In genomic region chr11:43755411-43755810, GRCm38 (mm10) we compare ENCODE assay signal across 18 mouse cellular contexts. TPM values are rescaled to one million over a fixed set of nuclear protein-coding genes. Genes with fewer than 3 reads are reported as not detected.
A peak's percentile ranks its signal among the peaks of the same experiment; 100 is the strongest.
DNase-seq lines count a peak whose midpoint lies in the region; ATAC-seq and TF ChIP-seq lines count a peak whose summit lies in the region.
"Had no signal": no experiment of that assay in that cellular context is flagged by ENCODE, and none has a peak within 500 bp of the region (broad histone marks: within the 10 kb centered on the region; RNA-seq: fewer than 3 reads in every experiment).

No protein-coding gene starts in this region.

- no peak overlapping the region for H3K4me2 ChIP-seq in hindbrain, embryonic 11.5 days (replicated peaks; ENCODE audit: low read depth, low read length)
- H3K4me2 ChIP-seq in heart, embryonic 11.5 days = no peak overlapping the region
- H3K4me2 ChIP-seq: embryonic facial prominence, embryonic 15.5 days; hindbrain, embryonic 15.5 days; limb, embryonic 15.5 days had no signal

- WGBS in hindbrain, embryonic 11.5 days = 74% methylated on average over 5 of the region's 5 CpGs
- WGBS in heart, embryonic 11.5 days (ENCODE audit: insufficient replicate concordance) = 61% methylated on average over 5 of the region's 5 CpGs

- H3K4me3 ChIP-seq in ES-E14 (ENCODE audit: insufficient read depth in 1 of 2, low read depth in 1 of 2, low read length in 2 of 2, poor library complexity in 1 of 2, severe bottlenecking in 1 of 2) = no peak overlapping the region
- no peak overlapping the region for H3K4me3 ChIP-seq in hindbrain, embryonic 11.5 days (ENCODE audit: low read depth, low read length)
- no peak overlapping the region for H3K4me3 ChIP-seq in heart, embryonic 11.5 days (ENCODE audit: low read depth, low read length)
- H3K4me3 ChIP-seq: embryonic facial prominence, embryonic 15.5 days; hindbrain, embryonic 15.5 days; limb, embryonic 15.5 days; midbrain, embryonic 10.5 days had no signal

- DNase-seq in embryo, embryonic 10.5 days (ENCODE audit: low spot score) = peak; percentile 15
- DNase-seq in embryo, embryonic 9.5 days (ENCODE audit: extremely low spot score) = no peak
- peak; percentile 87 for DNase-seq in 416B (ENCODE audit: low read depth)
- DNase-seq in ES-E14 (ENCODE audit: low read depth, low spot score) = peak; percentile 60
- DNase-seq in hindbrain, embryonic 11.5 days (ENCODE audit: low spot score) = no peak
- DNase-seq in neural tube, embryonic 10.5 days (ENCODE audit: extremely low spot score, low spot score) = no peak
- DNase-seq: cerebellum, adult 9-10 months; gastrocnemius, postnatal 14 days; kidney, adult 11 months; kidney, postnatal 36 days; liver, postnatal 0 days; right cerebral cortex, postnatal 4 days had no signal

- no peak overlapping the region for H3K27ac ChIP-seq in ES-E14 (ENCODE audit: insufficient read depth, low read depth, low read length, poor library complexity, severe bottlenecking)
- no peak overlapping the region for H3K27ac ChIP-seq in hindbrain, embryonic 11.5 days (ENCODE audit: low read depth, low read length)
- no peak overlapping the region for H3K27ac ChIP-seq in heart, embryonic 11.5 days (ENCODE audit: low read depth, low read length)
- H3K27ac ChIP-seq: embryonic facial prominence, embryonic 15.5 days; hindbrain, embryonic 15.5 days; limb, embryonic 15.5 days; midbrain, embryonic 10.5 days had no signal

- in situ Hi-C loops in ES-E14 (cut with MboI; ENCODE audit: low sequenced_read_pairs in 2 of 2, unreplicated experiment in 2 of 2) = no loop called here

- H3K9me3 ChIP-seq in ES-E14 (ENCODE audit: control insufficient read depth, insufficient read depth, low read depth, low read length) = no peaks in the 10 kb centered on the region
- no peaks in the 10 kb centered on the region for H3K9me3 ChIP-seq in hindbrain, embryonic 11.5 days (ENCODE audit: control insufficient read depth, low read length)
- H3K9me3 ChIP-seq in heart, embryonic 11.5 days (replicated peaks; ENCODE audit: control insufficient read depth, low read length) = no peaks in the 10 kb centered on the region
- H3K9me3 ChIP-seq: embryonic facial prominence, embryonic 15.5 days; hindbrain, embryonic 15.5 days; limb, embryonic 15.5 days; midbrain, embryonic 10.5 days had no signal

- H3K27me3 ChIP-seq in hindbrain, embryonic 11.5 days (ENCODE audit: control insufficient read depth, insufficient read depth, low read length) = no peaks in the 10 kb centered on the region
- H3K27me3 ChIP-seq in heart, embryonic 11.5 days (ENCODE audit: control insufficient read depth, insufficient read depth, low read length) = no peaks in the 10 kb centered on the region
- H3K27me3 ChIP-seq: hindbrain, embryonic 15.5 days; limb, embryonic 15.5 days had no signal

- ATAC-seq in common myeloid progenitor, adult 5-6 weeks (replicated peaks; ENCODE audit: low read depth, poor library complexity, severe bottlenecking) = peak; percentile 24; the same call in 1 of the 2 replicates
- no peak for ATAC-seq in hindbrain, embryonic 11.5 days (ENCODE audit: low FRiP score)
- ATAC-seq in heart, embryonic 11.5 days (replicated peaks; ENCODE audit: insufficient number of reproducible peaks, low FRiP score, low TSS enrichment) = no peak
- ATAC-seq: liver, postnatal 0 days had no signal

- no peak overlapping the region for H3K9ac ChIP-seq in ES-E14 (ENCODE audit: insufficient read depth, low read depth, low read length, poor library complexity, severe bottlenecking)
- H3K9ac ChIP-seq in hindbrain, embryonic 11.5 days (ENCODE audit: low read depth, low read length) = no peak overlapping the region
- no peak overlapping the region for H3K9ac ChIP-seq in heart, embryonic 11.5 days (ENCODE audit: low read depth, low read length)
- H3K9ac ChIP-seq: embryonic facial prominence, embryonic 15.5 days; hindbrain, embryonic 15.5 days; limb, embryonic 15.5 days; liver, postnatal 0 days had no signal

- H3K36me3 ChIP-seq in ES-E14 (ENCODE audit: control insufficient read depth, insufficient read depth, low read length, poor library complexity, severe bottlenecking) = no peaks in the 10 kb centered on the region
- H3K36me3 ChIP-seq in hindbrain, embryonic 11.5 days (ENCODE audit: control insufficient read depth, insufficient read depth, low read length) = no peaks in the 10 kb centered on the region
- H3K36me3 ChIP-seq in heart, embryonic 11.5 days (ENCODE audit: control insufficient read depth, insufficient read depth, low read length) = no peaks in the 10 kb centered on the region
- H3K36me3 ChIP-seq: embryonic facial prominence, embryonic 15.5 days; hindbrain, embryonic 15.5 days; limb, embryonic 15.5 days; midbrain, embryonic 10.5 days had no signal

- H3K4me1 ChIP-seq in ES-E14 (ENCODE audit: control insufficient read depth in 2 of 2, insufficient read depth in 2 of 2, low read length in 2 of 2, poor library complexity in 1 of 2) = peaks cover 5 to 8% of the 10 kb centered on the region in 2 experiments; a peak in 2 of 4 replicates
- no peaks in the 10 kb centered on the region for H3K4me1 ChIP-seq in hindbrain, embryonic 11.5 days (replicated peaks; ENCODE audit: control insufficient read depth, insufficient read depth, low read length)
- H3K4me1 ChIP-seq in heart, embryonic 11.5 days (ENCODE audit: control insufficient read depth, insufficient read depth, low read length) = no peaks in the 10 kb centered on the region
- H3K4me1 ChIP-seq: embryonic facial prominence, embryonic 15.5 days; hindbrain, embryonic 15.5 days; limb, embryonic 15.5 days; midbrain, embryonic 10.5 days had no signal

TF ChIP-seq in ES-E14, 5 proteins besides CTCF, POLR2A, EP300 and RAD21:
- TF ChIP-seq CHD2 (IDR thresholded peaks at IDR 0.05; ENCODE audit: low read depth, low read length) (no peak), MAFK (IDR thresholded peaks at IDR 0.05; ENCODE audit: insufficient read depth, low read depth, low read length) (no peak), ZC3H11A (IDR thresholded peaks at IDR 0.05; ENCODE audit: borderline replicate concordance, low read depth, low read length) (no peak), HCFC1 (IDR thresholded peaks at IDR 0.05; ENCODE audit: borderline replicate concordance, insufficient read depth, low read length) (no peak), ZNF384 (IDR thresholded peaks at IDR 0.05; ENCODE audit: low read depth, low read length) (no peak)

RNA-seq across cellular contexts. Expression of gene Ttc1, which starts 7.6 kb away (rescaled TPM):
- total RNA-seq in ES-E14 (2012; rRNA removed) = 38.5 and 58.5 TPM in 2 replicates
- 63.0 and 64.6 TPM in 2 replicates for total RNA-seq in common myeloid progenitor, adult 5-6 weeks (2017)
- polyA plus RNA-seq in hindbrain, embryonic 11.5 days (2014; fragmentation: Nextera tagmentation; extraction: Ambion mirVana) = 86.2 and 89.5 TPM in 2 replicates
- 57.5 and 58.8 TPM in 2 replicates for polyA plus RNA-seq in heart, embryonic 11.5 days (2014; fragmentation: Nextera tagmentation; extraction: Ambion mirVana)

Comparison
In these comparisons a context has a peak if more than half of its experiments do, and no peak if none do; other contexts are left out.
1. DNase-seq: peak in embryo, embryonic 10.5 days (single experiment), 416B (single experiment) and ES-E14 (single experiment); none in embryo, embryonic 9.5 days (single experiment), hindbrain, embryonic 11.5 days (single experiment) and neural tube, embryonic 10.5 days (single experiment).